Mouse (Mus musculus): ENCODE measurements around the gene Hs3st4. TPM values are rescaled to one million over a fixed set of nuclear protein-coding genes. Genes with fewer than 3 reads are reported as not detected.

Gene Hs3st4
- total RNA-seq, 1 experiment = 0.40 TPM

DNA sequence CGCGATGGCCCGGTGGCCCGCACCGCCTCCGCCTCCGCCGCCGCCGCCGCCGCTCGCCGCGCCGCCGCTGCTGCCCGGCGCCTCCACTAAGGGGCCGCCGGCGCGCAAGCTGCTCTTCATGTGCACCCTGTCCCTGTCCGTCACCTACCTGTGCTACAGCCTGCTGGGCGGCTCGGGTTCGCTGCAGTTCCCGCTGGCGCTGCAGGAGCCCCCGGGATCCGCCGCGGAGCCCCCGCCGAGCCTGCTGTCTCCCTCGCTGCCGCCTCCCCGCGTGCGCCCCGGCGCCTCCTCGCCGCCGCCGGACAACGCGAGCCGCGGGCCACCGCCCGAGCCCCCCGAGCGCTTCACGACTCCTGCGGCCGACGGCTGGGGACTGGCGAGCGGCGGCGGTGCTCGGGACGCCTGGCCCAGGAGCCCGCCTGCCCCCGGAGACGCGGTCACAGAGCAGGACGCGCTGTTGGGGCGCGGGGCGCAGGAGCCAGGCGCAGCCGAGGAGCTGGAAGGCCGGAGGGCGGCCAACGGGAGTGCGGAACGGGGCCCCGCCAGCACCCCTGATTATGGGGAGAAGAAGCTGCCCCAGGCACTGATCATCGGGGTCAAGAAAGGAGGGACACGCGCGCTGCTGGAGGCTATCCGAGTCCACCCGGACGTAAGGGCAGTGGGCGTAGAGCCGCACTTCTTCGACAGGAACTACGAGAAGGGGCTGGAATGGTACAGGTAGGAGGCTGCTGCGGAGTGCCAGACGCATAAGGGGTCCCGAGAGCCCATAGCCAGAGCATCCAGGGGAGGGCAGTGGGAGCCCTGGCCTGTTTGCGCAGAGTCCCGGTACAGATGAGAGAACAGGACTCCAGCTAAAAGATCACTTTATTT, 743 bp downstream of the Hs3st4 start:
- peak overlapping the region; percentile 74 to 83 for H3K4me3 ChIP-seq (ENCODE audit: insufficient read depth in 1 of 2, low read depth in 1 of 2, low read length in 2 of 2, poor library complexity in 1 of 2, severe bottlenecking in 1 of 2)
- peak; percentile 13 for DNase-seq (ENCODE audit: low read depth, low spot score)
- in situ Hi-C loops (cut with MboI; ENCODE audit: low sequenced_read_pairs in 2 of 2, unreplicated experiment in 2 of 2) = no loop called here
- peak overlapping the region; percentile 65 for H3K9ac ChIP-seq (ENCODE audit: insufficient read depth, low read depth, low read length, poor library complexity, severe bottlenecking)
- H3K27ac ChIP-seq (ENCODE audit: insufficient read depth, low read depth, low read length, poor library complexity, severe bottlenecking) = no peak overlapping the region
- no peak for TF ChIP-seq ZC3H11A (IDR thresholded peaks at IDR 0.05; ENCODE audit: borderline replicate concordance, low read depth, low read length)
- no peak for TF ChIP-seq CHD2 (IDR thresholded peaks at IDR 0.05; ENCODE audit: low read depth, low read length)
- no peak for TF ChIP-seq MAFK (IDR thresholded peaks at IDR 0.05; ENCODE audit: insufficient read depth, low read depth, low read length)
- TF ChIP-seq ZNF384 (IDR thresholded peaks at IDR 0.05; ENCODE audit: low read depth, low read length) = no peak
- H3K36me3 ChIP-seq (ENCODE audit: control insufficient read depth, insufficient read depth, low read length, poor library complexity, severe bottlenecking) = no peaks in the 10 kb centered on the region
- no peaks in the 10 kb centered on the region for H3K9me3 ChIP-seq (ENCODE audit: control insufficient read depth, insufficient read depth, low read depth, low read length)
- H3K4me1 ChIP-seq (ENCODE audit: control insufficient read depth in 2 of 2, insufficient read depth in 2 of 2, low read length in 2 of 2, poor library complexity in 1 of 2) = no peaks in the 10 kb centered on the region

DNA sequence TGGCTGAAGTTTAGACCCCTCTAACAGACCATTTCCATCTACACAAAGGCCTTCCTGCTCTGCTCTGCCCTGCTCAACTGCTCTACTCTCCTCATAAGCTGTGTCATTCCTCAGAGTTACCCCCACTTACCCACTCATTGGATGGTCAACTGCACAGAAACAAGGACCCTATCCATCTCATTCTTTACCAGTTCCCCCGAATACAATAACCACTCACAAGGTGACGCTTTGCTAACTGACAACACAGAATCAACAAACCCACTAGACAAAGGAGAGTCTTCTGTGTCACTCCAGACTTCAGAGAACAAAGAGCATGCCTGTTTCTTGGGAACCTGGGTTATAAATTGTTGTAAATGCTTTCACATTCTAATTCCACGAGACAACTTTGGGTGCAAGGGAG, 9.5 kb downstream of the Hs3st4 start:
- Histone ChIP-seq H3K4me1 (ENCODE audit: control insufficient read depth in 2 of 2, insufficient read depth in 2 of 2, low read length in 2 of 2, poor library complexity in 1 of 2) (no peaks in the 10 kb centered on the region), H3K4me3 (ENCODE audit: insufficient read depth in 1 of 2, low read depth in 1 of 2, low read length in 2 of 2, poor library complexity in 1 of 2, severe bottlenecking in 1 of 2) (no peak overlapping the region), H3K27ac (ENCODE audit: insufficient read depth, low read depth, low read length, poor library complexity, severe bottlenecking) (no peak overlapping the region), H3K36me3 (ENCODE audit: control insufficient read depth, insufficient read depth, low read length, poor library complexity, severe bottlenecking) (no peaks in the 10 kb centered on the region), H3K9me3 (ENCODE audit: control insufficient read depth, insufficient read depth, low read depth, low read length) (no peaks in the 10 kb centered on the region), H3K9ac (ENCODE audit: insufficient read depth, low read depth, low read length, poor library complexity, severe bottlenecking) (no peak overlapping the region)
- in situ Hi-C loops (cut with MboI; ENCODE audit: low sequenced_read_pairs in 2 of 2, unreplicated experiment in 2 of 2) = no loop called here
- TF ChIP-seq MAFK (IDR thresholded peaks at IDR 0.05; ENCODE audit: insufficient read depth, low read depth, low read length) (no peak), ZC3H11A (IDR thresholded peaks at IDR 0.05; ENCODE audit: borderline replicate concordance, low read depth, low read length) (no peak), CHD2 (IDR thresholded peaks at IDR 0.05; ENCODE audit: low read depth, low read length) (no peak), HCFC1 (IDR thresholded peaks at IDR 0.05; ENCODE audit: borderline replicate concordance, insufficient read depth, low read length) (no peak), ZNF384 (IDR thresholded peaks at IDR 0.05; ENCODE audit: low read depth, low read length) (no peak)
- DNase-seq (ENCODE audit: low read depth, low spot score) = no peak

DNA sequence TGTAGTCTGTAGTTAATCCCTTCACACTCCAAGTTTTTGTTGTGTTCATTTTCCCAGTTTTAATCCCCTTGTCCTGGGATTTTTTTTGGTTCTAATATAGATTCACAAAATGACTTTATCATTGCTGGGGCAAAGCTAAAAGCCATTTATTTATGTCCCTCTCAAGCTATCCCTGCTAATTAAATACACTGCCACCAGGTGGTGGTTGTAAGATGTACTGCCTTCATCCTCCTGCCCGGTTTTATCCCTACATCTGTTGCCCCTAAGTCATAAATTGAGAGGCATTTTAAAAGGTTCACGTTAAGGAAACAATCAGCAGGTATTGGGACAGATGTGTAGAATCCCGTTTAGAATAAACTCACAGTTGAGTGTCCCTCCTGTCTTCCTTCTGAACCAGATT, 14.6 kb downstream of the Hs3st4 start:
- Histone ChIP-seq H3K4me1 (ENCODE audit: control insufficient read depth in 2 of 2, insufficient read depth in 2 of 2, low read length in 2 of 2, poor library complexity in 1 of 2) (peaks cover 0 to 2% of the 10 kb centered on the region in 2 experiments; a peak in 1 of 4 replicates), H3K27ac (ENCODE audit: insufficient read depth, low read depth, low read length, poor library complexity, severe bottlenecking) (no peak overlapping the region), H3K36me3 (ENCODE audit: control insufficient read depth, insufficient read depth, low read length, poor library complexity, severe bottlenecking) (no peaks in the 10 kb centered on the region), H3K9me3 (ENCODE audit: control insufficient read depth, insufficient read depth, low read depth, low read length) (no peaks in the 10 kb centered on the region), H3K9ac (ENCODE audit: insufficient read depth, low read depth, low read length, poor library complexity, severe bottlenecking) (no peak overlapping the region), H3K4me3 (ENCODE audit: insufficient read depth in 1 of 2, low read depth in 1 of 2, low read length in 2 of 2, poor library complexity in 1 of 2, severe bottlenecking in 1 of 2) (no peak overlapping the region)
- no peak for TF ChIP-seq ZNF384 (IDR thresholded peaks at IDR 0.05; ENCODE audit: low read depth, low read length)
- no peak for TF ChIP-seq CHD2 (IDR thresholded peaks at IDR 0.05; ENCODE audit: low read depth, low read length)
- no peak for TF ChIP-seq ZC3H11A (IDR thresholded peaks at IDR 0.05; ENCODE audit: borderline replicate concordance, low read depth, low read length)
- TF ChIP-seq HCFC1 (IDR thresholded peaks at IDR 0.05; ENCODE audit: borderline replicate concordance, insufficient read depth, low read length) = no peak
- no peak for TF ChIP-seq MAFK (IDR thresholded peaks at IDR 0.05; ENCODE audit: insufficient read depth, low read depth, low read length)
- in situ Hi-C loops (cut with MboI; ENCODE audit: low sequenced_read_pairs in 2 of 2, unreplicated experiment in 2 of 2) = no loop called here
- DNase-seq (ENCODE audit: low read depth, low spot score) = no peak

DNA sequence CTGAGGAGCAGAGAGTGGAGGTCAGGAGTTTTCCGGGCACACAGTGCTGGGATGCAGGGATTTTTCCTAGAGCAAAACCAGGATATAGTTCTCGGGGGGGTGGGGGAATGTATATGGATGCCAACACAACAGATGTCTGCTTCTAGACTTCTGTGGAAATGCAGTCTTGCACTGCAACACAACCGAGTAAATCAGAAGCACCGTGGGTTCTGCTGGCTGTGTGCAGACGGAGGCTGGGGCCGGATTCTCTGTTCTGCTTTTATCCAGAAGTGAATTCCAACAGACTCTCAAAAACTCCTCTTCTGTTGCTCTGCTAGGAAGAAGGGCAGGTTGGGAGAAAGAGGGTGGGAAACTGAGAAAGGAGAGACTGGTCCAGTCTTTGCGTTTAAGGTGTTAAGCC, 15.9 kb downstream of the Hs3st4 start:
- DNase-seq (ENCODE audit: low read depth, low spot score) = no peak
- Histone ChIP-seq H3K36me3 (ENCODE audit: control insufficient read depth, insufficient read depth, low read length, poor library complexity, severe bottlenecking) (no peaks in the 10 kb centered on the region), H3K9ac (ENCODE audit: insufficient read depth, low read depth, low read length, poor library complexity, severe bottlenecking) (no peak overlapping the region), H3K4me1 (ENCODE audit: control insufficient read depth in 2 of 2, insufficient read depth in 2 of 2, low read length in 2 of 2, poor library complexity in 1 of 2) (peaks cover 0 to 2% of the 10 kb centered on the region in 2 experiments; a peak in 1 of 4 replicates), H3K9me3 (ENCODE audit: control insufficient read depth, insufficient read depth, low read depth, low read length) (no peaks in the 10 kb centered on the region), H3K27ac (ENCODE audit: insufficient read depth, low read depth, low read length, poor library complexity, severe bottlenecking) (no peak overlapping the region), H3K4me3 (ENCODE audit: insufficient read depth in 1 of 2, low read depth in 1 of 2, low read length in 2 of 2, poor library complexity in 1 of 2, severe bottlenecking in 1 of 2) (no peak overlapping the region)
- in situ Hi-C loops (cut with MboI; ENCODE audit: low sequenced_read_pairs in 2 of 2, unreplicated experiment in 2 of 2) = no loop called here
- TF ChIP-seq ZC3H11A (IDR thresholded peaks at IDR 0.05; ENCODE audit: borderline replicate concordance, low read depth, low read length) = no peak
- TF ChIP-seq CHD2 (IDR thresholded peaks at IDR 0.05; ENCODE audit: low read depth, low read length) = no peak
- no peak for TF ChIP-seq ZNF384 (IDR thresholded peaks at IDR 0.05; ENCODE audit: low read depth, low read length)
- no peak for TF ChIP-seq HCFC1 (IDR thresholded peaks at IDR 0.05; ENCODE audit: borderline replicate concordance, insufficient read depth, low read length)
- TF ChIP-seq MAFK (IDR thresholded peaks at IDR 0.05; ENCODE audit: insufficient read depth, low read depth, low read length) = no peak
